Mouse (Mus musculus) megakaryocyte, embryonic 14.5 days (primary cell): ENCODE results near the gene Lrrc10. TPM values are rescaled to one million over a fixed set of nuclear protein-coding genes. Genes with fewer than 3 reads are reported as not detected.
A peak's percentile ranks its signal among the peaks of the same experiment; 100 is the strongest.
"Not testable (repeated sequence)": the region's sequence is repeated elsewhere in the genome, so short reads cannot be mapped to it uniquely, and the experiment has no call there.

ENCODE experiments used
- H3K27me3 ChIP-seq: replicated peaks from 2 replicates; pipeline ENCODE3; 2012; ENCODE audit warnings: inconsistent platforms
- H3K36me3 ChIP-seq: replicated peaks from 2 replicates; pipeline ENCODE3; 2012; ENCODE audit warnings: low read length, inconsistent platforms, mixed read lengths
- H3K4me1 ChIP-seq: 2 replicates; pipeline ENCODE4 v1.6.1; 2012; ENCODE audit warnings: inconsistent platforms
- H3K4me3 ChIP-seq: replicated peaks from 2 replicates; pipeline ENCODE3; 2012; ENCODE audit warnings: moderate library complexity, mild to moderate bottlenecking, inconsistent platforms
- H3K9me3 ChIP-seq: 2 replicates; pipeline ENCODE4 v1.6.1; 2012; ENCODE audit warnings: inconsistent platforms
- FLI1 ChIP-seq: IDR thresholded peaks from 2 replicates; pipeline ENCODE4 v1.6.1; 2012; ENCODE audit warnings: low read length, inconsistent platforms, mixed read lengths
- GATA1 ChIP-seq: IDR thresholded peaks from 3 replicates; pipeline ENCODE4 v1.6.1; 2012; ENCODE audit warnings: mixed read lengths, low read length, inconsistent platforms, borderline replicate concordance
- polyA plus RNA-seq: library from polyadenylated mRNA; stranded (reverse); fragments of >175 nt; gene quantifications from 2 replicates; pipeline ENCODE4 v1.2.3, GENCODE M21; 2012; ENCODE audit warnings: low replicate concordance; ENCODE audit not compliant: insufficient read depth

Lrrc10 gene
- polyA plus RNA-seq, 1 experiment: not detected

DNA sequence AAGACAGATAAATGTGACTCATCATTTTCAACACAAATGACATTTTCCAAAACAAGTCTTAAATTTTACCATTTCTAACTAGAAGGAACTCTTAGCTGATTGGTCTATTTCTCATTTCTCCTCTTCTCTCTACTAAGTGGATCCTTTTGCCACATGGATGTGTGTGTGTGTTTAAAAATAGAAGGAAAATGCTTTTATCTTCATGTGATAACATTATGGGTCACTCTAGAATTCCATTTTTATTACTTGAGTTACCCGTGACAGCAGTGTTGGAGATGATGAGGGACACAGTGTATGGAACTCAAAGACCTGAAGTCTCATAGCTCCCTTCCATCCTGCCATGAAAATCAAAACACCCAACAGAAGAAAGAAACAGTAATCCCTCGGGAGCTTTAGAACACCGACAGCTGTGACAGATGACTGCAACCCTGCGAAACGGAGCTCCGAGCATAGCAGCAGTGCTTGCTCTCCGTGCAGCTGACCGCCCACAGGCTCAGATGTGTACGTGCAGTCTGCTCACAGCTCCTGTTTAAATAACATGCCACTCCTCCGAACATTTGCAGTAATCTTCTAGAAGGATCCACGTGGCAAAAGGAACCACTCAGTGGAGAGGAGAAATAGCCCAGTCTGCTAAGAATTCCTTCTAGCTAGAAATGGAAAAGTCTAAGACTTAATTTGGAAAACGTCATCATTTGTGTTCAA, 31.3 kb upstream of the Lrrc10 start:
- peaks cover 12% of the 10 kb centered on the region for H3K4me1 ChIP-seq
- H3K4me3 ChIP-seq: no peak overlapping the region
- H3K9me3 ChIP-seq: peaks cover 16% of the 10 kb centered on the region
- TF ChIP-seq GATA1 (no peak), FLI1 (no peak)
- peaks cover 14% of the 10 kb centered on the region for H3K27me3 ChIP-seq
- H3K36me3 ChIP-seq: no peaks in the 10 kb centered on the region

DNA sequence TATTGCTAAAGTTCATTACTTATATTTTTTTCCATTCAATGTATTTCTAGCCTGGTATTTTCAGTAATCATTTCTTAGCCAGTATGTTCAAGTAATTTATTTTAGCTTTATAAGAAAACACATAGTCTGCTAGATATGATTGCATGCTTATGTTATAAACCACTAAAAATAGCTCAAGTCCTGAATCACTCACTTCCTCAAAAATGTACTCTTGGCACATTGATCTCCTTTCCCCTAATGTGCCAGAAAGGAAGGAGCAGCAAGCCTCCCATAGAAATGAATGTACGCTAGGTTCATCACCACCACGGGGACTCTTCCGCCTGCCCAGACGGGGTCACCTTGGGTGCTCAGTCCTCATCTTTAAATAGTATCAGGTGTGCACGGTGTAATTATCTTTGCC, 30.6 kb upstream of the Lrrc10 start:
- no peak for TF ChIP-seq FLI1
- TF ChIP-seq GATA1: no peak
- Histone ChIP-seq H3K4me3 (no peak overlapping the region), H3K27me3 (peaks cover 14% of the 10 kb centered on the region), H3K9me3 (peaks cover 16% of the 10 kb centered on the region), H3K36me3 (no peaks in the 10 kb centered on the region), H3K4me1 (peaks cover 17% of the 10 kb centered on the region)

- Histone ChIP-seq H3K4me3 (no peak overlapping the region), H3K9me3 (peaks cover 11% of the 10 kb centered on the region), H3K36me3 (no peaks in the 10 kb centered on the region), H3K4me1 (peaks cover 20% of the 10 kb centered on the region), H3K27me3 (peaks cover 22% of the 10 kb centered on the region)
- TF ChIP-seq GATA1: no peak
- no peak for TF ChIP-seq FLI1
These were observed 26.8 kb upstream of the Lrrc10 start for GRCm38 (mm10) chr10:117018281-117018840.

DNA sequence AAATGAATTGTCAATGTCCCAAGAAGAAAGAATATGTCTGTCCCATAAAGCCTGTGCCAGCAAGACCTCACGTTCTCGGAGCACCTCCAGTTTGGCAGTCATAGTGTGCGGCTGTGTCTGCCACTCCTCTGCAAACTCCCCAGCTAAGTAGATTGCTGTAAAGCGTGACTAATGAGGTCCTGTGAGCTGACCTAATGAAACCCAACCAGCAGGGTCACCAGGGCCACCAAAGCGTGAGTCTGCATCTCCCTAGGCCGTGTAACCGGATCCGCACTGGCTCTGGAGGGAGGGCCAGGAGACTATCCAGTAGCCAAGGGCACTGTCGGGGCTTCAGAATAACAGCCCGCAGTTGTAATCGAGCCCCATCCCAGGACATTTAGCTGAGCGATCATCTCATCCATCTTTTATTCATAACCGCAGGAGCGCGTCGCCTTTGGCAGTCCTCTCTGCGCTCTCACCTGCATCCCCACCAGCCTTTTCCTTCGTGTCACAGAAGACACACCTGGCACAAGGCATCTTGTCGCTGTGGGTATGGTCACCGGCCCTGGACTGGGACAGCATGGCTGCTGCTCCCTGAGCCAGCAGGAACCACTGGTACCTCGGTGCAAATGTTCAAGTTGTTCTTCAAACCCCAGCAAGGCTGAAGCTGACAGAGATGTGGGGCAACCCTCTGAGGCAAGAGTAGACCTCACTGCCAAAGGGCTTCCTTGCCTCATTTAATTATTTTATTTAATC, 24.0 kb upstream of the Lrrc10 start:
- Histone ChIP-seq H3K4me1 (peaks cover 26% of the 10 kb centered on the region), H3K36me3 (no peaks in the 10 kb centered on the region), H3K4me3 (no peak overlapping the region), H3K27me3 (peaks cover 40% of the 10 kb centered on the region), H3K9me3 (peaks cover 5% of the 10 kb centered on the region; the same call in 1 of the 2 replicates)
- TF ChIP-seq GATA1: no peak
- TF ChIP-seq FLI1: no peak

- H3K9me3 ChIP-seq: no peaks in the 10 kb centered on the region
- TF ChIP-seq GATA1 (no peak), FLI1 (no peak)
- H3K36me3 ChIP-seq: no peaks in the 10 kb centered on the region
- peak overlapping the region; percentile 82 for H3K4me3 ChIP-seq
- H3K4me1 ChIP-seq: peaks cover 19% of the 10 kb centered on the region
- H3K27me3 ChIP-seq: peaks cover 59% of the 10 kb centered on the region
These were observed 21.4 kb upstream of the Lrrc10 start for GRCm38 (mm10) chr10:117023693-117024092.

DNA sequence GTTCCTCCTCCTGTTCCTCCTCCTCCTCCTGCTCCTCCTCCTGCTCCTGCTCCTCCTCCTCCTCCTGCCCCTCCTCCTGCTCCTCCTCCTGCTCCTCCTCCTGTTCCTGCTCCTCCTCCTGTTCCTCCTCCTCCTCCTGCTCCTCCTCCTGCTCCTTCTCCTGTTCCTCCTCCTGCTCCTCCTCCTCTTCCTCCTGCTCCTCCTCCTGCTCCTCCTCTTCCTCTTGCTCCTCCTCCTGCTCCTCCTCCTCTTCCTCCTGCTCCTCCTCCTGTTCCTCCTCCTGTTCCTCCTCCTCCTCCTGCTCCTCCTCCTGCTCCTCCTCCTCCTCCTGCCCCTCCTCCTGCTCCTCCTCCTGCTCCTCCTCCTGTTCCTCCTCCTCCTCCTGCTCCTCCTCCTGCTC, 19.4 kb upstream of the Lrrc10 start:
- not testable (repeated sequence) for H3K4me3 ChIP-seq, H3K9me3 ChIP-seq, H3K36me3 ChIP-seq
- Histone ChIP-seq H3K27me3 (peaks cover 67% of the 10 kb centered on the region), H3K4me1 (peaks cover 10% of the 10 kb centered on the region)

DNA sequence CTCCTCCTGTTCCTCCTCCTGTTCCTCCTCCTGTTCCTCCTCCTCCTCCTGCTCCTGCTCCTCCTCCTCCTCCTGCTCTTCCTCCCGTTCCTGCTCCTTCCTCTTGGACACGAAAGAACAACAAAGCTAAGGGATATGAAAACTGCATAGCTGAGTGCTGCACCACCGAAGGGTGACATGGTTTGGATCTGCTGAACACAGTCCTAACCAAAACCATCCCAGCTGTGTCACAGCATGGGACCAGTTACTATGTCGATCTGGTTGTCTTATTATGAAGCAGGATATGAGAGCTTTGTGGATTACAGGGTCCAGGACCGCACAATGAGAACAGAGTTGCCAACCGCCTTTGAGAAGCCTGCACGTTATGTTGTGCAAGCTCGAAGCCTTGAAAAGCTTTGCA, 19.0 kb upstream of the Lrrc10 start:
- peaks cover 67% of the 10 kb centered on the region for H3K27me3 ChIP-seq
- TF ChIP-seq FLI1 (no peak), GATA1 (no peak)
- no peaks in the 10 kb centered on the region for H3K9me3 ChIP-seq
- H3K36me3 ChIP-seq: no peaks in the 10 kb centered on the region
- H3K4me3 ChIP-seq: no peak overlapping the region
- H3K4me1 ChIP-seq: peaks cover 10% of the 10 kb centered on the region

DNA sequence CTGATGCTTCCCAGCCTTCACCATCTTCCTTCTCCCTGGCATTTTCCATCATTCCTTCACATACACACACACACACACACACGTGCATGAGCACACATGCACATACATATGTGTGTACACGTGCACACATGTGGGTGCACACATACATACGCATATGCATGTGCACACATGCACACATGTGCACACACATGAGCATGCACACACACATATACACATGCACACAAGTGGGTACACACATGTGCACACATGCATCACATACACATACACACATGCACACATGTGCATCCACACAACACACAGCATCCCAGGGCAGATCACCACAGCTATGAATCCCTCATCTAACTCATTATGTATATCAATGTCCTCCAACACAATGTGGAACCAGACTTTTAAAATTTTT, 14.0 kb upstream of the Lrrc10 start:
- H3K4me1 ChIP-seq: peaks cover 3% of the 10 kb centered on the region; the same call in 1 of the 2 replicates
- H3K9me3 ChIP-seq: no peaks in the 10 kb centered on the region
- no peaks in the 10 kb centered on the region for H3K36me3 ChIP-seq
- H3K4me3 ChIP-seq: peak overlapping the region; percentile 64
- no peak for TF ChIP-seq FLI1
- no peak; the same call in 2 of the 3 replicates for TF ChIP-seq GATA1
- peaks cover 35% of the 10 kb centered on the region for H3K27me3 ChIP-seq

- H3K27me3 ChIP-seq: peaks cover 15% of the 10 kb centered on the region
- peak overlapping the region; percentile 34 for H3K4me3 ChIP-seq
- TF ChIP-seq GATA1: peak; percentile 48; the same call in 1 of the 3 replicates
- TF ChIP-seq FLI1: no peak
- H3K4me1 ChIP-seq: peaks cover 3% of the 10 kb centered on the region; the same call in 1 of the 2 replicates
- H3K9me3 ChIP-seq: peaks cover 9% of the 10 kb centered on the region
- H3K36me3 ChIP-seq: no peaks in the 10 kb centered on the region
These were observed 11.4 kb upstream of the Lrrc10 start for GRCm38 (mm10) chr10:117033785-117034184.

GRCm38 (mm10) chr10:117040355-117040754, 4.8 kb upstream of the Lrrc10 start:
- no peaks in the 10 kb centered on the region for H3K36me3 ChIP-seq
- TF ChIP-seq GATA1: no peak
- TF ChIP-seq FLI1: no peak
- peaks cover 2% of the 10 kb centered on the region for H3K27me3 ChIP-seq

More at GRCm38 (mm10) chr10:117040355-117040754, 4.8 kb upstream of the Lrrc10 start:
- H3K9me3 ChIP-seq: peaks cover 9% of the 10 kb centered on the region
- H3K4me1 ChIP-seq: peaks cover 26% of the 10 kb centered on the region
- no peak overlapping the region for H3K4me3 ChIP-seq
